Mouse (Mus musculus): Measurements from ENCODE around the gene Ugcg. TPM values are rescaled to one million over a fixed set of nuclear protein-coding genes. Genes with fewer than 3 reads are reported as not detected.

Gene Ugcg
- polyA plus RNA-seq, 2 experiments, result 7.5 to 21.7 TPM

- Histone ChIP-seq H3K36me3 (replicated peaks; ENCODE audit: control insufficient read depth, insufficient read depth, low read depth) (peaks cover 31% of the 10 kb centered on the region), H3K27ac (no peak overlapping the region), H3K4me3 (ENCODE audit: insufficient read depth in 1 of 2, low read depth in 2 of 2, low read length in 2 of 2) (no peak overlapping the region), H3K9ac (replicated peaks) (no peak overlapping the region), H3K4me2 (ENCODE audit: low read depth) (no peak overlapping the region), H3K9me3 (ENCODE audit: control insufficient read depth, low read length) (no peaks in the 10 kb centered on the region), H3K4me1 (replicated peaks; ENCODE audit: control insufficient read depth in 2 of 2, insufficient read depth in 2 of 2, low read length in 1 of 2) (no peaks in the 10 kb centered on the region; a peak in 3 of 4 replicates), H3K27me3 (ENCODE audit: control insufficient read depth, insufficient read depth, low read length) (no peaks in the 10 kb centered on the region)
- WGBS (ENCODE audit: insufficient replicate concordance), result 84% methylated on average over 9 of the region's 9 CpGs
- ATAC-seq (ENCODE audit: insufficient read depth) (no peak), DNase-seq (ENCODE audit: low read depth in 3 of 3, low spot score in 3 of 3) (no peak)
- TF ChIP-seq CTCF (IDR thresholded peaks at IDR 0.05; ENCODE audit: low read depth), result no peak
- TF ChIP-seq EP300 (IDR thresholded peaks at IDR 0.05; ENCODE audit: low read depth), result no peak
Measured at GRCm38 (mm10) chr4:59222226-59222625, 33.2 kb downstream of the Ugcg start.

GRCm38 (mm10) chr4:59223055-59223615 lies 34.1 kb downstream of the Ugcg start:
- no peak overlapping the region for H3K4me2 ChIP-seq (ENCODE audit: low read depth)
- no peak for ATAC-seq (ENCODE audit: insufficient read depth)
- no peak for TF ChIP-seq CTCF (IDR thresholded peaks at IDR 0.05; ENCODE audit: low read depth)
- TF ChIP-seq EP300 (IDR thresholded peaks at IDR 0.05; ENCODE audit: low read depth), result no peak
- H3K36me3 ChIP-seq (replicated peaks; ENCODE audit: control insufficient read depth, insufficient read depth, low read depth), result peaks cover 24% of the 10 kb centered on the region
- no peaks in the 10 kb centered on the region for H3K27me3 ChIP-seq (ENCODE audit: control insufficient read depth, insufficient read depth, low read length)
- H3K27ac ChIP-seq, result peak overlapping the region; percentile 10; the same call in 1 of the 2 replicates
- no peak overlapping the region for H3K9ac ChIP-seq (replicated peaks)
- no peaks in the 10 kb centered on the region; a peak in 3 of 4 replicates for H3K4me1 ChIP-seq (replicated peaks; ENCODE audit: control insufficient read depth in 2 of 2, insufficient read depth in 2 of 2, low read length in 1 of 2)
- no peak overlapping the region for H3K4me3 ChIP-seq (ENCODE audit: insufficient read depth in 1 of 2, low read depth in 2 of 2, low read length in 2 of 2)
- no peaks in the 10 kb centered on the region for H3K9me3 ChIP-seq (ENCODE audit: control insufficient read depth, low read length)
- no peak for DNase-seq (ENCODE audit: low read depth in 3 of 3, low spot score in 3 of 3)
- WGBS (ENCODE audit: insufficient replicate concordance), result 74% methylated on average over 5 of the region's 5 CpGs

GRCm38 (mm10) chr4:59224889-59225288 lies 35.8 kb downstream of the Ugcg start:
- WGBS (ENCODE audit: insufficient replicate concordance), result 62% methylated on average over 4 of the region's 4 CpGs
- ATAC-seq (ENCODE audit: insufficient read depth) (no peak), DNase-seq (ENCODE audit: low read depth in 3 of 3, low spot score in 3 of 3) (no peak)
- Histone ChIP-seq H3K9me3 (ENCODE audit: control insufficient read depth, low read length) (no peaks in the 10 kb centered on the region), H3K4me3 (ENCODE audit: insufficient read depth in 1 of 2, low read depth in 2 of 2, low read length in 2 of 2) (no peak overlapping the region), H3K36me3 (replicated peaks; ENCODE audit: control insufficient read depth, insufficient read depth, low read depth) (peaks cover 14% of the 10 kb centered on the region), H3K27me3 (ENCODE audit: control insufficient read depth, insufficient read depth, low read length) (no peaks in the 10 kb centered on the region), H3K27ac (no peak overlapping the region), H3K4me1 (replicated peaks; ENCODE audit: control insufficient read depth in 2 of 2, insufficient read depth in 2 of 2, low read length in 1 of 2) (no peaks in the 10 kb centered on the region; a peak in 3 of 4 replicates), H3K9ac (replicated peaks) (no peak overlapping the region), H3K4me2 (ENCODE audit: low read depth) (no peak overlapping the region)
- TF ChIP-seq CTCF (IDR thresholded peaks at IDR 0.05; ENCODE audit: low read depth) (no peak), EP300 (IDR thresholded peaks at IDR 0.05; ENCODE audit: low read depth) (no peak)

- H3K9ac ChIP-seq (replicated peaks), result no peak overlapping the region
- H3K27me3 ChIP-seq (ENCODE audit: control insufficient read depth, insufficient read depth, low read length), result no peaks in the 10 kb centered on the region
- H3K36me3 ChIP-seq (replicated peaks; ENCODE audit: control insufficient read depth, insufficient read depth, low read depth), result peaks cover 10% of the 10 kb centered on the region
- H3K4me3 ChIP-seq (ENCODE audit: insufficient read depth in 1 of 2, low read depth in 2 of 2, low read length in 2 of 2), result no peak overlapping the region
- H3K4me1 ChIP-seq (replicated peaks; ENCODE audit: control insufficient read depth in 2 of 2, insufficient read depth in 2 of 2, low read length in 1 of 2), result no peaks in the 10 kb centered on the region; a peak in 3 of 4 replicates
- H3K9me3 ChIP-seq (ENCODE audit: control insufficient read depth, low read length), result no peaks in the 10 kb centered on the region
- ATAC-seq (ENCODE audit: insufficient read depth), result no peak
- TF ChIP-seq EP300 (IDR thresholded peaks at IDR 0.05; ENCODE audit: low read depth) (no peak), CTCF (IDR thresholded peaks at IDR 0.05; ENCODE audit: low read depth) (no peak)
- no peak for DNase-seq (ENCODE audit: low read depth in 3 of 3, low spot score in 3 of 3)
- H3K4me2 ChIP-seq (ENCODE audit: low read depth), result no peak overlapping the region
- H3K27ac ChIP-seq, result no peak overlapping the region
- 74% methylated on average over 9 of the region's 9 CpGs for WGBS (ENCODE audit: insufficient replicate concordance)
Measured at GRCm38 (mm10) chr4:59227047-59227446, 38.0 kb downstream of the Ugcg start.

- Histone ChIP-seq H3K4me2 (ENCODE audit: low read depth) (no peak overlapping the region), H3K4me3 (ENCODE audit: insufficient read depth in 1 of 2, low read depth in 2 of 2, low read length in 2 of 2) (no peak overlapping the region), H3K27me3 (ENCODE audit: control insufficient read depth, insufficient read depth, low read length) (no peaks in the 10 kb centered on the region), H3K36me3 (replicated peaks; ENCODE audit: control insufficient read depth, insufficient read depth, low read depth) (no peaks in the 10 kb centered on the region), H3K27ac (no peak overlapping the region), H3K4me1 (replicated peaks; ENCODE audit: control insufficient read depth in 2 of 2, insufficient read depth in 2 of 2, low read length in 1 of 2) (peaks cover 3 to 4% of the 10 kb centered on the region in 2 experiments; a peak in 3 of 4 replicates), H3K9me3 (ENCODE audit: control insufficient read depth, low read length) (no peaks in the 10 kb centered on the region), H3K9ac (replicated peaks) (no peak overlapping the region)
- DNase-seq (ENCODE audit: low read depth in 3 of 3, low spot score in 3 of 3) (no peak), ATAC-seq (ENCODE audit: insufficient read depth) (no peak)
- TF ChIP-seq CTCF (IDR thresholded peaks at IDR 0.05; ENCODE audit: low read depth) (no peak), EP300 (IDR thresholded peaks at IDR 0.05; ENCODE audit: low read depth) (no peak)
Measured at GRCm38 (mm10) chr4:59228951-59229350, 39.9 kb downstream of the Ugcg start.
